Mouse (Mus musculus) ES-E14 (cell line): Measurements from ENCODE around the gene Thap8.

Source experiments
- HCFC1 ChIP-seq: IDR thresholded peaks from 2 replicates; pipeline ENCODE4 v1.6.1; 2012; ENCODE audit warnings: low read length, inconsistent platforms, borderline replicate concordance; ENCODE audit not compliant: insufficient read depth
- ZNF384 ChIP-seq: IDR thresholded peaks from 2 replicates; pipeline ENCODE4 v1.6.1; 2012; ENCODE audit warnings: low read depth, low read length, inconsistent platforms

- TF ChIP-seq HCFC1 (no peak), ZNF384 (no peak)
Measured at GRCm38 (mm10) chr7:30310136-30310535, 30.2 kb downstream of the Thap8 start.
